Mouse (Mus musculus) heart, adult 2 months (tissue): Measurements from ENCODE around the gene Brpf3.

Experiments used
- CTCF ChIP-seq: fragments of 200-600 bp; IDR thresholded peaks from 2 replicates; pipeline ENCODE4 v1.8.1; 2022; ENCODE audit warnings: antibody characterized with exemption, mild to moderate bottlenecking, moderate library complexity
- POLR2A ChIP-seq: fragments of 200-500 bp; IDR thresholded peaks from 2 replicates; pipeline ENCODE4 v1.6.1; 2011; ENCODE audit warnings: mild to moderate bottlenecking, low read depth, low read length, control low read depth; ENCODE audit not compliant: insufficient read depth

DNA sequence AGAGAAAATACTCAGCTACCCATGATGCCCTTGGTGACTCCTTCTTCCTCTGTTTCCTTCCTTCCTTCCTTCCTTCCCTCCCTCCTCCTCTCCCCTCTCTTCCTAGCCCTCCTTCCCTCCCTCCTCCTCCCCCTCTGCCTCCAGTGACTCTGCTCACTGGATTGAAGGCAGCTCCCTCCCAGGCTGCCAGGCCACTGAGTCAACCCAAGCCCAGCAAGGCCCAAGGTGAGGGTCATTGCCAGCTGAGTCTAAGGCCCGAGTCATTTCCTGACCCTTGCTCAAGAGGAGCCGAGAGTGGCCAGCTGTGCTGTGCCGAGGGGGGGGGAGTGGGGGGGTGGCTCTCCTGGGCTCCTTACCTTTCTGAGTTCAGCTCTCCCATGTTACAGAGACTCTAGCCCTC lies 34.7 kb upstream of the Brpf3 start:
- TF ChIP-seq CTCF (no peak), POLR2A (no peak)
